Mouse (Mus musculus): ENCODE data around the gene Wdr90. TPM values are rescaled to one million over a fixed set of nuclear protein-coding genes. Genes with fewer than 3 reads are reported as not detected.
A peak's percentile ranks its signal among the peaks of the same experiment; 100 is the strongest.

The Wdr90 gene
- polyA plus RNA-seq, 1 experiment from 2014 or later = 23.6 TPM

- ATAC-seq (ENCODE audit: low FRiP score, low read depth) = peak; percentile 90
- Histone ChIP-seq H3K9me3 (no peaks in the 10 kb centered on the region), H3K4me2 (replicated peaks) (peak overlapping the region; percentile 95), H3K27ac (peak overlapping the region; percentile 88), H3K4me1 (peaks cover 82% of the 10 kb centered on the region), H3K9ac (peak overlapping the region; percentile 92), H3K36me3 (peaks cover 32% of the 10 kb centered on the region), H3K27me3 (replicated peaks) (no peaks in the 10 kb centered on the region), H3K4me3 (peak overlapping the region; percentile 79)
- under 1% methylated on average over 77 of the region's 77 CpGs for WGBS
Observed at GRCm38 (mm10) chr17:25832436-25833290, 28.6 kb downstream of the Wdr90 start.

- Histone ChIP-seq H3K9ac (peak overlapping the region; percentile 92), H3K27ac (no peak overlapping the region; the same call in 1 of the 2 replicates), H3K9me3 (no peaks in the 10 kb centered on the region), H3K4me3 (peak overlapping the region; percentile 79), H3K27me3 (replicated peaks) (no peaks in the 10 kb centered on the region), H3K36me3 (peaks cover 42% of the 10 kb centered on the region), H3K4me1 (peaks cover 81% of the 10 kb centered on the region), H3K4me2 (replicated peaks) (peak overlapping the region; percentile 95)
- no peak for ATAC-seq (ENCODE audit: low FRiP score, low read depth)
- WGBS = 67% methylated on average over 21 of the region's 21 CpGs
Observed at GRCm38 (mm10) chr17:25831451-25832281, 29.6 kb downstream of the Wdr90 start.

- Histone ChIP-seq H3K4me3 (no peak overlapping the region), H3K4me2 (replicated peaks) (peak overlapping the region; percentile 95), H3K9me3 (no peaks in the 10 kb centered on the region), H3K27me3 (replicated peaks) (no peaks in the 10 kb centered on the region), H3K36me3 (peaks cover 49% of the 10 kb centered on the region), H3K9ac (no peak overlapping the region), H3K4me1 (peaks cover 81% of the 10 kb centered on the region), H3K27ac (no peak overlapping the region)
- ATAC-seq (ENCODE audit: low FRiP score, low read depth) = no peak
- WGBS = 89% methylated on average over 14 of the region's 14 CpGs
Observed at GRCm38 (mm10) chr17:25830806-25831431, 30.4 kb downstream of the Wdr90 start.

- H3K27ac ChIP-seq = no peak overlapping the region
- no peak for ATAC-seq (ENCODE audit: low FRiP score, low read depth)
- H3K36me3 ChIP-seq = peaks cover 51% of the 10 kb centered on the region
- peak overlapping the region; percentile 95 for H3K4me2 ChIP-seq (replicated peaks)
- WGBS = 85% methylated on average over 4 of the region's 4 CpGs
- H3K9ac ChIP-seq = 0 out of 2 replicates have a peak overlapping the region, but pooled peaks have one; percentile 75
- H3K9me3 ChIP-seq = no peaks in the 10 kb centered on the region
- peak overlapping the region; percentile 56; the same call in 1 of the 2 replicates for H3K4me3 ChIP-seq
- H3K4me1 ChIP-seq = peaks cover 80% of the 10 kb centered on the region
- H3K27me3 ChIP-seq (replicated peaks) = no peaks in the 10 kb centered on the region
Observed at GRCm38 (mm10) chr17:25830200-25830753, 31.0 kb downstream of the Wdr90 start.

- peaks cover 80% of the 10 kb centered on the region for H3K4me1 ChIP-seq
- H3K4me3 ChIP-seq = peak overlapping the region; percentile 56
- H3K9me3 ChIP-seq = no peaks in the 10 kb centered on the region
- H3K27me3 ChIP-seq (replicated peaks) = no peaks in the 10 kb centered on the region
- H3K36me3 ChIP-seq = peaks cover 46% of the 10 kb centered on the region
- 47% methylated on average over 8 of the region's 8 CpGs for WGBS
- H3K27ac ChIP-seq = peak overlapping the region; percentile 65
- H3K9ac ChIP-seq = peak overlapping the region; percentile 75
- no peak for ATAC-seq (ENCODE audit: low FRiP score, low read depth)
- peak overlapping the region; percentile 95 for H3K4me2 ChIP-seq (replicated peaks)
Observed at GRCm38 (mm10) chr17:25829558-25830017, 31.7 kb downstream of the Wdr90 start.

GRCm38 (mm10) chr17:25828712-25829557 lies 32.4 kb downstream of the Wdr90 start, which contains the start of gene Jmjd8:
TSS of gene Jmjd8 (plus strand) at chr17:25828867.
- ATAC-seq (ENCODE audit: low FRiP score, low read depth) = peak; percentile 41
- peak within 1 kb of the TSS; percentile 56 for H3K4me3 ChIP-seq
- peaks cover 80% of the 10 kb centered on the region for H3K4me1 ChIP-seq
- H3K36me3 ChIP-seq = peaks cover 46% of the 10 kb centered on the region
- 1% methylated on average over 32 of the region's 32 CpGs for whole genome bisulfite sequencing
- peak within 1 kb of the TSS; percentile 65 for H3K27ac ChIP-seq
- H3K9ac ChIP-seq = peak within 1 kb of the TSS; percentile 75
- H3K4me2 ChIP-seq (replicated peaks) = peak within 1 kb of the TSS; percentile 95
- H3K9me3 ChIP-seq = no peaks in the 10 kb centered on the region
- H3K27me3 ChIP-seq (replicated peaks) = no peaks in the 10 kb centered on the region

- Histone ChIP-seq H3K9ac (0 out of 2 replicates have a peak overlapping the region, but pooled peaks have one; percentile 5), H3K9me3 (no peaks in the 10 kb centered on the region), H3K27ac (no peak overlapping the region), H3K4me1 (peaks cover 75% of the 10 kb centered on the region), H3K36me3 (peaks cover 46% of the 10 kb centered on the region), H3K27me3 (replicated peaks) (no peaks in the 10 kb centered on the region), H3K4me2 (replicated peaks) (peak overlapping the region; percentile 95), H3K4me3 (peak overlapping the region; percentile 56)
- WGBS = 84% methylated on average over 8 of the region's 8 CpGs
- ATAC-seq (ENCODE audit: low FRiP score, low read depth) = no peak
Observed at GRCm38 (mm10) chr17:25828223-25828594, 33.1 kb downstream of the Wdr90 start.

GRCm38 (mm10) chr17:25827546-25828222 lies 33.6 kb downstream of the Wdr90 start:
- Histone ChIP-seq H3K9ac (no peak overlapping the region), H3K27ac (no peak overlapping the region), H3K4me2 (replicated peaks) (peak overlapping the region; percentile 95; the same call in 1 of the 2 replicates), H3K9me3 (no peaks in the 10 kb centered on the region), H3K4me3 (no peak overlapping the region), H3K4me1 (peaks cover 75% of the 10 kb centered on the region), H3K27me3 (replicated peaks) (no peaks in the 10 kb centered on the region), H3K36me3 (peaks cover 46% of the 10 kb centered on the region)
- 91% methylated on average over 22 of the region's 22 CpGs for WGBS
- ATAC-seq (ENCODE audit: low FRiP score, low read depth) = no peak

GRCm38 (mm10) chr17:25827011-25827410 lies 34.3 kb downstream of the Wdr90 start:
- H3K27ac ChIP-seq = no peak overlapping the region
- H3K36me3 ChIP-seq = peaks cover 46% of the 10 kb centered on the region
- no peak overlapping the region for H3K4me3 ChIP-seq
- ATAC-seq (ENCODE audit: low FRiP score, low read depth) = no peak
- no peaks in the 10 kb centered on the region for H3K27me3 ChIP-seq (replicated peaks)
- WGBS = 96% methylated on average over 13 of the region's 13 CpGs
- peaks cover 72% of the 10 kb centered on the region for H3K4me1 ChIP-seq
- no peak overlapping the region for H3K9ac ChIP-seq
- no peaks in the 10 kb centered on the region for H3K9me3 ChIP-seq
- no peak overlapping the region for H3K4me2 ChIP-seq (replicated peaks)

GRCm38 (mm10) chr17:25825984-25826570 lies 35.2 kb downstream of the Wdr90 start:
- no peaks in the 10 kb centered on the region for H3K9me3 ChIP-seq
- 0 out of 2 replicates have a peak overlapping the region, but pooled peaks have one; percentile 9 for H3K4me2 ChIP-seq (replicated peaks)
- no peak overlapping the region for H3K9ac ChIP-seq
- H3K27ac ChIP-seq = no peak overlapping the region
- WGBS = 95% methylated on average over 27 of the region's 27 CpGs
- no peaks in the 10 kb centered on the region for H3K27me3 ChIP-seq (replicated peaks)
- H3K36me3 ChIP-seq = peaks cover 39% of the 10 kb centered on the region
- H3K4me1 ChIP-seq = peaks cover 63% of the 10 kb centered on the region
- no peak for ATAC-seq (ENCODE audit: low FRiP score, low read depth)
- no peak overlapping the region for H3K4me3 ChIP-seq
